In genomic region chr17:28365122-28365521, GRCm38 (mm10) we compare ENCODE assay signal across 11 mouse cellular contexts. TPM values are rescaled to one million over a fixed set of nuclear protein-coding genes. Genes with fewer than 3 reads are reported as not detected.
A peak's percentile ranks its signal among the peaks of the same experiment; 100 is the strongest.
DNase-seq lines count a peak whose midpoint lies in the region; ATAC-seq and TF ChIP-seq lines count a peak whose summit lies in the region.
"Had no signal": no experiment of that assay in that cellular context is flagged by ENCODE, and none has a peak within 500 bp of the region (broad histone marks: within the 10 kb centered on the region; RNA-seq: fewer than 3 reads in every experiment).

TSS of gene Tulp1 (minus strand) at chr17:28365222.

- no peak for ATAC-seq in heart, postnatal 0 days (ENCODE audit: insufficient read depth, low read depth)
- ATAC-seq in embryonic facial prominence, embryonic 12.5 days (ENCODE audit: insufficient number of reproducible peaks, insufficient read depth, low FRiP score, low TSS enrichment): no peak
- ATAC-seq in hindbrain, embryonic 15.5 days (ENCODE audit: low FRiP score, low read depth): no peak
- ATAC-seq in midbrain, embryonic 14.5 days (ENCODE audit: low FRiP score, low TSS enrichment): no peak
- ATAC-seq in activated CD4-positive, CD25-positive, alpha-beta regulatory T cell, adult 4 months: no peak

- TF ChIP-seq POLR2A in thymus, adult 2 months (IDR thresholded peaks at IDR 0.05; ENCODE audit: control insufficient read depth, extremely low read depth, insufficient read depth, low read length, poor library complexity): no peak

- DNase-seq in heart, postnatal 0 days (ENCODE audit: low spot score): no peak
- no peak for DNase-seq in heart, adult 11 months
- DNase-seq in midbrain, embryonic 14.5 days: no peak
- DNase-seq in thymus, adult 2 months: no peak
- no peak for DNase-seq in urinary bladder, postnatal 14 days (ENCODE audit: low spot score)
- DNase-seq: cerebellum, adult 9-11 months; kidney, adult 2 months had no signal

- peak within 1 kb of the TSS; percentile 44 for H3K4me2 ChIP-seq in heart, postnatal 0 days (ENCODE audit: low read depth, low read length)
- H3K4me2 ChIP-seq in embryonic facial prominence, embryonic 12.5 days (replicated peaks): peak within 1 kb of the TSS; percentile 57
- peak within 1 kb of the TSS; percentile 39 for H3K4me2 ChIP-seq in hindbrain, embryonic 15.5 days
- H3K4me2 ChIP-seq in midbrain, embryonic 14.5 days (ENCODE audit: low read length): peak within 1 kb of the TSS; percentile 33

- no peak for TF ChIP-seq CTCF in heart, postnatal 0 days (IDR thresholded peaks at IDR 0.05; ENCODE audit: low read depth)
- no peak for TF ChIP-seq CTCF in thymus, adult 2 months (IDR thresholded peaks at IDR 0.05; ENCODE audit: borderline replicate concordance, control insufficient read depth, extremely low read depth, insufficient read depth, low read length, poor library complexity)

- H3K27ac ChIP-seq in heart, postnatal 0 days (ENCODE audit: low read depth): no peak within 1 kb of the TSS
- H3K27ac ChIP-seq in embryonic facial prominence, embryonic 12.5 days: no peak within 1 kb of the TSS
- H3K27ac ChIP-seq in hindbrain, embryonic 15.5 days (replicated peaks): no peak within 1 kb of the TSS
- no peak within 1 kb of the TSS for H3K27ac ChIP-seq in midbrain, embryonic 14.5 days (replicated peaks; ENCODE audit: low read depth, low read length)
- no peak within 1 kb of the TSS for H3K27ac ChIP-seq in thymus, adult 2 months (ENCODE audit: control insufficient read depth, insufficient read depth, low read length)

- H3K27me3 ChIP-seq in heart, postnatal 0 days (ENCODE audit: control insufficient read depth, insufficient read depth, low read length): peaks cover 53% of the 10 kb centered on the region
- peaks cover 43% of the 10 kb centered on the region for H3K27me3 ChIP-seq in embryonic facial prominence, embryonic 12.5 days
- H3K27me3 ChIP-seq in hindbrain, embryonic 15.5 days: peaks cover 56% of the 10 kb centered on the region
- H3K27me3 ChIP-seq in midbrain, embryonic 14.5 days (ENCODE audit: control insufficient read depth, insufficient read depth, low read length): peaks cover 38% of the 10 kb centered on the region
- H3K27me3 ChIP-seq in thymus, adult 2 months (ENCODE audit: control insufficient read depth, insufficient read depth, low read length): peaks cover 33% of the 10 kb centered on the region

- TF ChIP-seq EP300 in heart, postnatal 0 days (IDR thresholded peaks at IDR 0.05; ENCODE audit: low read depth): no peak

- no peaks in the 10 kb centered on the region for H3K9me3 ChIP-seq in heart, postnatal 0 days (replicated peaks; ENCODE audit: control insufficient read depth, low read length)
- H3K9me3 ChIP-seq in embryonic facial prominence, embryonic 12.5 days: no peaks in the 10 kb centered on the region
- no peaks in the 10 kb centered on the region for H3K9me3 ChIP-seq in hindbrain, embryonic 15.5 days
- H3K9me3 ChIP-seq in midbrain, embryonic 14.5 days (ENCODE audit: control insufficient read depth, low read length): no peaks in the 10 kb centered on the region

- H3K4me3 ChIP-seq in heart, postnatal 0 days (ENCODE audit: low read depth, low read length): peak within 1 kb of the TSS; percentile 30
- peak within 1 kb of the TSS; percentile 32 for H3K4me3 ChIP-seq in embryonic facial prominence, embryonic 12.5 days
- H3K4me3 ChIP-seq in hindbrain, embryonic 15.5 days: peak within 1 kb of the TSS; percentile 5; the same call in 1 of the 2 replicates
- H3K4me3 ChIP-seq in midbrain, embryonic 14.5 days (replicated peaks; ENCODE audit: low read depth, low read length): 0 out of 2 replicates have a peak within 1 kb of the TSS, but pooled peaks have one; percentile 7
- H3K4me3 ChIP-seq in thymus, adult 2 months (ENCODE audit: control insufficient read depth, insufficient read depth, low read length): no peak within 1 kb of the TSS

- WGBS in heart, postnatal 0 days: 47% methylated on average over 8 of the region's 8 CpGs
- 40% methylated on average over 8 of the region's 8 CpGs for WGBS in embryonic facial prominence, embryonic 12.5 days
- WGBS in hindbrain, embryonic 15.5 days: 33% methylated on average over 8 of the region's 8 CpGs
- 22% methylated on average over 8 of the region's 8 CpGs for WGBS in midbrain, embryonic 14.5 days
- 82% methylated on average over 8 of the region's 8 CpGs for WGBS in thymus, adult 2 months

- no peaks in the 10 kb centered on the region for H3K36me3 ChIP-seq in heart, postnatal 0 days (replicated peaks; ENCODE audit: control insufficient read depth, insufficient read depth, low read length)
- H3K36me3 ChIP-seq in embryonic facial prominence, embryonic 12.5 days: no peaks in the 10 kb centered on the region
- H3K36me3 ChIP-seq in hindbrain, embryonic 15.5 days: no peaks in the 10 kb centered on the region
- no peaks in the 10 kb centered on the region for H3K36me3 ChIP-seq in midbrain, embryonic 14.5 days (ENCODE audit: control insufficient read depth, insufficient read depth, low read length)
- H3K36me3 ChIP-seq in thymus, adult 2 months (ENCODE audit: control insufficient read depth, insufficient read depth, low read length): no peaks in the 10 kb centered on the region

- peaks cover 11% of the 10 kb centered on the region; the same call in 1 of the 2 replicates for H3K4me1 ChIP-seq in heart, postnatal 0 days (ENCODE audit: control insufficient read depth, insufficient read depth)
- H3K4me1 ChIP-seq in embryonic facial prominence, embryonic 12.5 days: peaks cover 28% of the 10 kb centered on the region
- peaks cover 24% of the 10 kb centered on the region for H3K4me1 ChIP-seq in hindbrain, embryonic 15.5 days (replicated peaks)
- H3K4me1 ChIP-seq in midbrain, embryonic 14.5 days (ENCODE audit: control insufficient read depth, insufficient read depth, low read length): 0 out of 2 replicates have a peak, but pooled peaks cover 15% of the 10 kb centered on the region
- H3K4me1 ChIP-seq in thymus, adult 2 months (replicated peaks; ENCODE audit: control insufficient read depth, insufficient read depth, low read length): peaks cover 5% of the 10 kb centered on the region

- H3K9ac ChIP-seq in heart, postnatal 0 days (replicated peaks; ENCODE audit: low read depth, low read length): no peak within 1 kb of the TSS
- H3K9ac ChIP-seq in embryonic facial prominence, embryonic 12.5 days: peak within 1 kb of the TSS; percentile 49
- H3K9ac ChIP-seq in hindbrain, embryonic 15.5 days: no peak within 1 kb of the TSS
- 0 out of 2 replicates have a peak within 1 kb of the TSS, but pooled peaks have one; percentile 16 for H3K9ac ChIP-seq in midbrain, embryonic 14.5 days (replicated peaks; ENCODE audit: low read length)

RNA-seq across cellular contexts. Expression of gene Tulp1, which starts in this region (rescaled TPM):
- 0.61 and 5.3 TPM in 2 replicates for total RNA-seq in heart, postnatal 0 days (2014; rRNA removed; ENCODE audit: low replicate concordance)
- 0.86 and 1.3 TPM in 2 replicates for polyA plus RNA-seq in heart, postnatal 0 days (2015; fragmentation: Nextera tagmentation; extraction: Ambion mirVana)
- polyA plus RNA-seq in embryonic facial prominence, embryonic 12.5 days (2016; fragmentation: Nextera tagmentation; extraction: Ambion mirVana): 8.4 and 9.3 TPM in 2 replicates
- polyA plus RNA-seq in hindbrain, embryonic 15.5 days (2015; fragmentation: Nextera tagmentation; extraction: Ambion mirVana): 1.5 and 1.7 TPM in 2 replicates
- polyA plus RNA-seq in midbrain, embryonic 14.5 days (2014; fragmentation: Nextera tagmentation; extraction: Ambion mirVana): 1.4 and 1.5 TPM in 2 replicates
- polyA plus RNA-seq in thymus, adult 2 months (2012; rRNA removed): 0.35 and 0.59 TPM in 2 replicates
- polyA plus RNA-seq in activated CD4-positive, CD25-positive, alpha-beta regulatory T cell, adult 4 months (2017; shearing (Covaris generic)): not detected
- total RNA-seq: left cerebral cortex, postnatal 25 days had no signal

Comparison
In these comparisons a context has a peak if more than half of its experiments do, and no peak if none do; other contexts are left out.
1. H3K9ac ChIP-seq: peak in embryonic facial prominence, embryonic 12.5 days (single experiment) and midbrain, embryonic 14.5 days (single experiment); none in heart, postnatal 0 days (single experiment) and hindbrain, embryonic 15.5 days (single experiment).
2. Peak in every context shown above with its lines, with median percentiles within 50 percentile points of each other: H3K4me2 ChIP-seq.